Mouse (Mus musculus) kidney, adult 9 months (tissue): ENCODE data around the gene Gm10972.
"Not testable (repeated sequence)": the region's sequence is repeated elsewhere in the genome, so short reads cannot be mapped to it uniquely, and the experiment has no call there.

Experiments
- DNase-seq: peaks from one replicate; pipeline ENCODE4 v3.0.0; 2022

Gm10972 gene

DNA sequence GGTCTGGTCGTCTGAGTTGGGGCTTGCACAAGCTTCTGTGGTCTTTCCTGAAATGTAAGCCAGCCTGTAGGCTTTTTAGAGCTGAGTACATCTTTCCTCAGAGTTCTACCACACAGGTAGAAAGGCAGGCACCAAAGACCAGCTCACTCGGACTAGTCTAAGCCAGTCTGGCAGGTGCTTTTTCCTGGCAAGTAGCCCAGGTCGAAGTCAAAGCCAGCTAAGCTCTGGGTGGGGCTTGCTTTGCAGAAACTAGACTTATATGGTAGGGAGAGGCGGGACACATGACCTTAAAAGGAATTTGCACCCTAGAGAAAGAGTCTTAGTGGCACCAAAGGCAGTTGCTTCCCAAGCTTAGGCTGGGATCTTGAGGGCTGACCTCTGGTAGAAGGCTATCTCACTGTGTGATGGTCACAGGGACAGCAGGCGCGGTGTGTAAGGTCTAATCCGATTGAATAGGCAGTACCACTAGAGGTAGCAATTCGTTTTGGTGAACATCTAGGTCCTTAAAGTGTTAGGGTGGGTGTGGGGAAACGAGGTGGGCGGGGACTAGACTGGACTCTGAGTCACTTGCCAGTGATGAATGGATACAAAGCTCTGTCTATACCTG lies 16.3 kb downstream of the Gm10972 start:
- peak; percentile 85 for DNase-seq

DNA sequence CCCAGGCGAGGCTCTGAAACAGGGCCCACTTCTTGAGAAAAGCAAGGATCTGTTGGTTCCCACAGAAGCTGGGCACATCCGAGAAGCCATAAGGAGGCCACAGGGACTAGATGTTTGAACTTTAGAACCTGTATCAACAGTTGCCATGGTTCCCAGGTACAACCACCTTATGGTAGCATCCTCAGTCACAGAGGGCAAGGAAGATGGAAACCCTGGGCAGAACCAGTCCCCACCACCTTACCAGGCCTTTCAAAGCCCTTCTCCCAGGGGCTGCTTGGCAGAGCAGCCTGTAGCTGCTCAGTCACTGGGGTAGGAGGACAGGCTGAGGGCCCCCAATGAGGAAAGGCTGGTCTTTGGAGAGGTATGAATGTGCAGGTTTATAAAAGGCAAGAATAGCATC lies 17.9 kb downstream of the Gm10972 start:
- DNase-seq = not testable (repeated sequence)

DNA sequence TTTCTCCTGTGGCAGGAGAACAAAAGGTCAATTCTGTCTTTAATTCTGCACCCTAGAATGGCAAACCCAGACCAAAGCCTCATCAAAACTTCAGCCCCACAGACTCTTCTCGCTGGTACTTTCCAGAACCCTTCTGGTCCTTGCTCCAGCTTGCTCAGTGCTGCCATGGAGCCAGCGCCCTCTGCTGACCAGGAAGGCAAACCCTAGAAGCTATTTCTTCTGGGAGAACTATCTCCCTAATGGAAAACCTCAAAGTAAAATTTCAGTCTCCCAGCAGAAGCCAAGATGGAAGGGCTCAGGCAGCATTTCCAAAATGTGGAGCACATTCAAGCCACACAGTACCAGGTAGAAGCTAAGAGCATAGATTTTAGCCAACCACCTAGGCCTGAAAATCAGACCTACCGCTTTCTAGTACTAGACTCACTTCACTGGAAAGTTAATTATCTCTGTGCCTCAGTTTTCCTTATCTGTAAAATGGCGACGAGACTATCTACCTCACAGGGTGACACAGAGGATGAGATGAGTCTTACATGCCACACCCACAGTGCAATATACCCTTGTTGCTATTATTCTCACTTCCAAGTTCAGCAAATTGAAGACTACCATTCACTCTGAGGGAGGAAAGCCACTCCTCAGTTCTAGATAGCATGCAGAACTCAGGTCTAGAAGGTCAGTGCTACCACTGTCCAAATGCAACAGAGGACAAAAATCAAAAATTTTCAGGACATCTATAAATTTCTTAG lies 22.3 kb downstream of the Gm10972 start:
- not testable (repeated sequence) for DNase-seq

DNA sequence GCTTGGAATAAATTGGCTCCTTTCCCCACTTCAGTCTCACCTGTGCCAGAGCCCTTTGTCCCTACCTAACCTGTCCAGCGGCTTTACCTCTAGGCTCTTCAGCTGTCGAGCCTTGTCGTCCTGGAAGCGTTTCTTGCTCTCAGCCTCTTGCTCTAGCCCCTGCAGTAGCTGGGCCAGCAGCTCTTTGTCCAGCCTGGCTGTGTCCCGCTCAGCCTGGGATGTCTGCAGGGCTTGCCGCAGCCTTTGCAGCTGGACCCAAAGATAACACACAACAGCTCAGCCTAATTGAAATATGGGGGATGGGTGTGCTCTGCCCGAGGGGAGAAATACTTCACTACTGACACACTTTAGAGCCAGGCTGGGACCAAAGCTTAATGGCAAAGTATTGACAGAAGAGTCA lies 23.0 kb downstream of the Gm10972 start:
- DNase-seq = not testable (repeated sequence)

DNA sequence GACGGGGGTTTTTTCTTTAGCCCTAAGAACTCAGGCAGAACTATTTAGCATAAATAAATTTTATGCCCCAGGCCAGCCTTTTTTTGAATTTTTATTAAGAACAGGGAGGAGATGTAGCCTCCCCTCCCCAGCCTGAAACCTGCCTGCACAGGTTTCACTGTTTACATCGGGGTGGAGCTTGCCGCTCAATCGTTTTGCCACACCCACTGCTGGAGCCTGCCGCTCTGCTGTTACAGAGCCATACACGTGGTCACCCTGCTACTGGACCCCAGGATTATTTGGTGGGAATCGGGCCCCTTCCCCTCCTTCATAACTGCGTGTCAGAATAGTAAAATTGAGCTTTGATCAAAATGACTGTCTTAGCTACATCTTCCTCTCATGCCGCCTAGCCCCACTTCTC lies 32.2 kb downstream of the Gm10972 start:
- DNase-seq = not testable (repeated sequence)

DNA sequence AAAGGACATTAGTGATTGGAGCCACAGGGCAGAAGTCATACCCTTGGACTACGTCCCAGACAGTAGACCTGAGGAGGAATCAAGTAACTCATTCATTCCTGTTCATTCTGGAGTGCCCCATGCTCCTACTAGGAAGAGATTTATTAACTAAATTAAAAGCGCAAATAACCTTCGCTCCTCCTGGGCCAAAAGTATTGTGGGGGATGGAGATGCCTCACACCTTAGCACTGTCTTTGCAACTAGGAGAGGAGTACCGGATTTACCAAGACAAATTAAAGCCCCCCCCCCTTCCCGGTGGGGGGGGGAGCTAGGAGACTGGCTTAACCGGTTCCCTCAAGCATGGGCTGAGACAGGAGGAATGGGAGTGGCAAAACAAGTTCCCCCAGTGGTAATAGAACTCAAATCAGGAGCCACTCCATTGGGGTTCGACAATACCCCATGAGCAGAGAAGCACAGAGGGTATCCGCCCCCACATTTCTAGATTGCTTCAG lies 36.5 kb downstream of the Gm10972 start:
- DNase-seq = peak; percentile 91

DNA sequence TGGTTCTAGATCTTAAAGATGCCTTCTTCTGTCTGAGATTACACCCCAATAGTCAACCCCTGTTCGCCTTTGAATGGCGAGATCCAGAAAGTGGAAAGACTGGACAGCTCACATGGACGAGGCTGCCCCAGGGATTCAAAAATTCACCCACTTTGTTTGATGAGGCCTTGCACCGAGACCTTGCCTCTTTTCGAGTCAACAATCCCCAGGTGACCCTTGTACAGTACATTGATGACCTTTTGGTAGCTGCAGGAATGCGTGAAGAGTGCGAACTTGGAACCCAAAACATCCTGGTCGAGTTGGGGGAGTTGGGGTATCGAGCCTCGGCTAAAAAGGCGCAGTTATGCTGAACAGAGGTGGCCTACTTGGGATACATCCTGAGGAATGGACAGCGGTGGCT lies 37.1 kb downstream of the Gm10972 start:
- DNase-seq = not testable (repeated sequence)

DNA sequence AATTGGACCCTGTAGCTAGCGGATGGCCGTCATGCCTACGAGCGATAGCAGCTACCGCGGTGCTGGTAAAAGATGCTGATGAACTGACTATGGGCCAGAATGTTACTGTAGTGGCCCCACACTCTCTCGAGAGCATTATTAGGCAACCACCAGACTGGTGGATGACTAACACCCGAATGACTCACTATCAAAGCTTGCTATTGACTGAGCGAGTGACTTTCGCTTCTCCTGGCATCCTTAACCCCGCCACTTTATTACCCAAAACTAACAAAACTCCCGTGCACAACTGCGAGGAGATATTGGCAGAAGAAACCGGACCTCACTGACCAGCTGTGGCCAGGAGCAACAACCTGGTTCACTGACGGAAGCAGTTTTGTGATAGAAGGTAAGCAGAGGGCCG lies 37.9 kb downstream of the Gm10972 start:
- no peak for DNase-seq

DNA sequence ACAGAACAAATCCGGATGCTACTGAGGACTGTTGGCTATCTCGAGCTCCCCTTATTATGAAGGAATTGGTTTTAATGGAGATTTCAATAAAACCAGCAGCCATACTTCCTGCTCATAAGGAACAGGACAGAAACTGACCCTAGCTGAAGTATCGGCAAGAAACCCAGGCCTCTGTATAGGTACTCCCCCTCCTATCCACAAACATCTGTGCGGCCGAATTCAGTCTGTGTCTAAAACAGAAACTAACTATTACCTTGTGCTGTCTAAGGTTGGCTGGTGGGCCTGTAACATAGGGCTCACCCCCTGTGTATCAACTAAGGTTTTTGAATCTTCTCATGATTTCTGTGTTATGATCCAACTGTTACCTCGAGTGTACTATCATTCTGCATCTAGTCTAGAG lies 40.7 kb downstream of the Gm10972 start:
- DNase-seq = no peak

DNA sequence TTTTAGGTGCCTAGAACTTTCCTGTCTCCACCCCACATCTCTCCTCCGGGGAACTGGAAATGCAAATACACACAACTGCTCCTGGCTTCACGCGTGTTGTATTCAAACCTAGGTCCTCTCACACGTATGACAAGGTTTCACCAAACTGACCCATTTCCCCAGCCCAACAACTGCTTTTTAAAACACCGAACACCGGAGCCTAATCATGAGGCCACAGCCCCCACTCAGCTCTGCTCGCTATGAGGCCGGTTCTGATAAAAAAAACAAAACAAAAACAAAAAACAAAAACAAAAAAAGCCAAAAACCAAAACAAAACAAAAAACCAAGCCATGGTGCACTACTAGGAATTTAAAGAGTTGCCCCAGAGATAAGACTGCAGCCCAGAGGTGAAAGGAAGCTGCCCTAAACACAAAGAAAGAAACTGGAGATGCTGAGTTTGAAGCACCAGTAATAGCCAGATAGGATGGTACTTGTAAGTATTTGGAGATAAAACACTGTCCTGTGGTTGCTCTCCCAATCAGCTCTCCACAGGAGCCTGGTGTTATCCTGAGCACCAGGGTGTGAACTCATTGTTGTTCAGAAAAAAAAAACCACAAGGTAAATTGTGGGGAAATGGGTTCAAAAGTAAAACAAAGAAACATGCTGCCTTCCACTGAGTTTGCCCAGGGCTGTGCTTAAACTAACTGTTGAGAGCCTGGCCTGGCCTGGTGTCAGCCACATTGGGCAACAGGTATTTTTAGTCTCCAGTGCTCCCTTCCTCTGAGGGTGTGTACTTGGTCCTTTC lies 43.3 kb downstream of the Gm10972 start:
- DNase-seq = not testable (repeated sequence)

DNA sequence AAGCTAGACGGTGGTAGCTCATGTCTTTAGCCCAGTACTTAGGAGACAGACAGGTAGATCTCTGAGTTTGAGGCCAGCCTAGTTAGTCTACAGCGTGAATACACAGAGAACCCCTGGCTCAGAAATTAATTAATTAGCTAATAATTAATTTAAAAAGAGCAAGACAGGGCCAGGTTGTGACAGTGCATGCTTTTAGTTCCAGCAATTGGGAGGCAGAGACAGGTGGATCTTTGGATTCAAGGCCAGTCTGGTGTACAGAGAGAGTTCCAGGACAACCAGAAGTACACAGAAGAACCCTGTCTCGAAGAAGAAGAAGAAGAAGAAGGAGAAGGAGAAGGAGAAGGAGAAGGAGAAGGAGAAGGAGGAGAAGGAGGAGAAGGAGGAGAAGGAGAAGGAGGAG lies 45.8 kb downstream of the Gm10972 start:
- DNase-seq = peak; percentile 78

DNA sequence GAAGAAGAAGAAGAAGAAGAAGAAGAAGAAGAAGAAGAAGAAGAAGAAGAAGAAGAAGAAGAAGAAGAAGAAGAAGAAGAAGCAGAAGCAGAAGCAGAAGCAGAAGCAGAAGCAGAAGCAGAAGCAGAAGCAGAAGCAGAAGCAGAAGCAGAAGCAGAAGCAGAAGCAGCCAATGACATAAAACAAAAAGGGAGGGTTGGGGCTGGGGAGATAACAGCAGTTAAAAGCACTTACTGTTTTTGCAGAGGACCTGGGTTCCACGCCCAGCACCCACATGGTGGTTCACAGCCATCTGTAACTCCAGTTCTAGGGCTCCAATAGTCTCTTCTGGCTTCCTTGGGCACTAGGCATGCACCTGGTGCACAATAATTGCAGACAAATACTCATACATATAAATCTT lies 46.3 kb downstream of the Gm10972 start:
- DNase-seq = not testable (repeated sequence)

DNA sequence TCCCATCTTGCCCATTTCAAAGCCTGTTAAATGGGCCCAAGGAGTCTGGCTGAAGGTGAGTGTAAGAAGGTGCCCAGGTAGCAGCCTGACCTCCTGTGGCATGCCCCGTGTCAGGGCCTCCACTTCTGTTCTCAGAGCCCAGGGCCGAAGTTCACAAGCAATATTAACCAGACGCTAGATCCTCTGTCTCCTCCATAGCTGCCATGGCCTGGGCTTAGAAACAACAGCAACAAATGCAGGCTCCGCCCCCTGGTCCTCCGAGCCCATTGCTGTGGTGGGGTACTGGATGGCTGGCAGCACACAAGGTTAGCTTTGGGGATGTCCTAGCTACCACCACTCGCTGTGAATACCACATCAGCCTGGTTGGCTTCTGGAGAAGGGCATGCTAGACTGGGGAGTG lies 47.2 kb downstream of the Gm10972 start:
- peak; percentile 73 for DNase-seq

DNA sequence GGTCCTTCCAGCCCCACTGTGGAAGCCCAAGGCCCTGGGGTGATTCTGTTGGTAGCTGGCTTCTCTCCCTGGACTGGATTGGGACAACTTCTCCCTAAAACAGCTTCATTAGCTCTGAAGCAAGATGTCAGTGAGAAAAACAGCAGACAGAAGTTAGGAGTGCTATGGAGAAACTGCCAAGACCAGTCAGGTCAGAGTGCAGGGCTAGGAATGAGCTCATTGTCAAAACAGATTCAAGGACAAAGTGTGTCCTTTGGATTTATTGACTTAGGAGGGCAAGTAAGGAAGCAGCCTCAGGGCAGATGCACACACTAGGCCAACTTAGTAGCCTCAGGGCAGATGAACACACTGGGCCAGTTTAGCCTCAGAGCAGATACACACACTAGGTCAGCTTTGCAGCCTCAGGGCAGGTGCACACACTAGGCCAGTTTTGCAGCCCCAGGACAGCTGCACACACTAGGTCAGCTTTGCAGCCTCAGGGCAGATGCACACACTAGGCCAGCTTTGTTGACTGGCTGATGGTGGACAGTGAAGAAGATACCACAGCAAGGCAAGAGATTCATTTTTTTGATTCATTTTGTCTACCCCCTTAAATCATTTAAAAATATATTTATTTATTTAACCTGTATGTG lies 47.8 kb downstream of the Gm10972 start:
- peak; percentile 78 for DNase-seq

DNA sequence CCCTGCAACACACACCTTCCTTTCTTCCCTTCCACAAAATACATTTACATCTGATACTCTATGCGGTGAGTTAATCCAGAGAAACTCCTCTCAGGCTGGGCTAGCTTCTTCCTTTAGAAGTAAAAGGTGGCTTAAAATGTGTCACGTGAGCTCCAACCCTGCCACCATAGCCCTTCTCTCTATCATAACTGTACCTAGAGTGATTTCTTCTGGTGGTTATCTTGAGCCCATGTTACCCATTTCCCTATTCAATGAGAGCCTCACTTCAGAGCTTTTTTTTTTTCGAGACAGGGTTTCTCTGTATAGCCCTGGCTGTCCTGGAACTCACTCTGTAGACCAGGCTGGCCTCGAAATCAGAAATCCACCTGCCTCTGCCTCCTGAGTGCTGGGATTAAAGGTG lies 48.8 kb downstream of the Gm10972 start:
- not testable (repeated sequence) for DNase-seq
